Mouse (Mus musculus): ENCODE results near the gene Ciao2b. TPM values are rescaled to one million over a fixed set of nuclear protein-coding genes. Genes with fewer than 3 reads are reported as not detected.

Ciao2b gene
- polyA plus RNA-seq, 1 experiment from 2014 or later: 96.9 TPM

- 81% methylated on average over 22 of the region's 22 CpGs for WGBS
- Histone ChIP-seq H3K27me3 (ENCODE audit: control insufficient read depth, insufficient read depth, low read length) (peaks cover 21% of the 10 kb centered on the region), H3K9me3 (ENCODE audit: control insufficient read depth, low read length) (no peaks in the 10 kb centered on the region), H3K27ac (ENCODE audit: low read depth, low read length) (no peak overlapping the region), H3K4me1 (ENCODE audit: control insufficient read depth, insufficient read depth, low read length) (no peaks in the 10 kb centered on the region), H3K4me3 (ENCODE audit: low read depth, low read length) (no peak overlapping the region), H3K36me3 (ENCODE audit: control insufficient read depth, insufficient read depth, low read length) (no peaks in the 10 kb centered on the region), H3K9ac (ENCODE audit: low read length) (no peak overlapping the region), H3K4me2 (ENCODE audit: low read depth) (no peak overlapping the region)
- ATAC-seq (ENCODE audit: insufficient read depth, low FRiP score, low TSS enrichment) (no peak), DNase-seq (ENCODE audit: low spot score) (no peak)
Observed at GRCm38 (mm10) chr8:104629306-104630110, 12.3 kb downstream of the Ciao2b start.

DNA sequence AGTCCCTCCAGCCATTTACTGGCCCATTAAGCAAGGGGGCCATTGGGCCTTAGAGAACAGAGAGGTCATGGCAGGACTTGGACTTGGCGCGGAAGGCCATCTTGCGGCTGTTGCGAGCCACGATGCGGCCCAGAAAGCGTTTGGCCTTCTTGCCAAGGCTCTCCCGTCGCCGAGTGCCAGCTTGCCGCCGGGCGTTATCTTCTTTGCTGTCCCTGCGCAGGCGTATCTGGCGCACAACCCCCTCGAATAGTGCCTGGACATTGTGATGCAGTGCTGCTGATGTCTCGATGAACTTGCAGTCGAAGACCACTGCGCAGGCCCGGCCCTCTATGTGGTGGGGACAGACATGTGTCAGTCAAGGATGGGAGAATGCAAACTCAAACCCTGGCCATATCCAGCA is 13.4 kb downstream of the Ciao2b start:
- H3K36me3 ChIP-seq (ENCODE audit: control insufficient read depth, insufficient read depth, low read length): no peaks in the 10 kb centered on the region
- DNase-seq (ENCODE audit: low spot score): no peak
- no peaks in the 10 kb centered on the region for H3K4me1 ChIP-seq (ENCODE audit: control insufficient read depth, insufficient read depth, low read length)
- 95% methylated on average over 21 of the region's 21 CpGs for WGBS
- no peak overlapping the region for H3K4me2 ChIP-seq (ENCODE audit: low read depth)
- peaks cover 21% of the 10 kb centered on the region for H3K27me3 ChIP-seq (ENCODE audit: control insufficient read depth, insufficient read depth, low read length)
- ATAC-seq (ENCODE audit: insufficient read depth, low FRiP score, low TSS enrichment): no peak
- H3K4me3 ChIP-seq (ENCODE audit: low read depth, low read length): no peak overlapping the region
- H3K9ac ChIP-seq (ENCODE audit: low read length): no peak overlapping the region
- no peaks in the 10 kb centered on the region for H3K9me3 ChIP-seq (ENCODE audit: control insufficient read depth, low read length)
- no peak overlapping the region for H3K27ac ChIP-seq (ENCODE audit: low read depth, low read length)

GRCm38 (mm10) chr8:104627065-104627740 is 14.6 kb downstream of the Ciao2b start:
- H3K4me1 ChIP-seq (ENCODE audit: control insufficient read depth, insufficient read depth, low read length): no peaks in the 10 kb centered on the region
- DNase-seq (ENCODE audit: low spot score) (no peak), ATAC-seq (ENCODE audit: insufficient read depth, low FRiP score, low TSS enrichment) (no peak)
- no peaks in the 10 kb centered on the region for H3K36me3 ChIP-seq (ENCODE audit: control insufficient read depth, insufficient read depth, low read length)
- H3K9ac ChIP-seq (ENCODE audit: low read length): no peak overlapping the region
- 71% methylated on average over 2 of the region's 4 CpGs for WGBS
- H3K9me3 ChIP-seq (ENCODE audit: control insufficient read depth, low read length): no peaks in the 10 kb centered on the region
- H3K27ac ChIP-seq (ENCODE audit: low read depth, low read length): no peak overlapping the region
- peaks cover 21% of the 10 kb centered on the region for H3K27me3 ChIP-seq (ENCODE audit: control insufficient read depth, insufficient read depth, low read length)
- H3K4me3 ChIP-seq (ENCODE audit: low read depth, low read length): no peak overlapping the region
- no peak overlapping the region for H3K4me2 ChIP-seq (ENCODE audit: low read depth)

- DNase-seq (ENCODE audit: low spot score) (no peak), ATAC-seq (ENCODE audit: insufficient read depth, low FRiP score, low TSS enrichment) (no peak)
- no peak within 1 kb of the TSS for H3K9ac ChIP-seq (ENCODE audit: low read length)
- H3K4me3 ChIP-seq (ENCODE audit: low read depth, low read length): no peak within 1 kb of the TSS
- H3K9me3 ChIP-seq (ENCODE audit: control insufficient read depth, low read length): no peaks in the 10 kb centered on the region
- 77% methylated on average over 6 of the region's 6 CpGs for WGBS
- H3K36me3 ChIP-seq (ENCODE audit: control insufficient read depth, insufficient read depth, low read length): no peaks in the 10 kb centered on the region
- peaks cover 2% of the 10 kb centered on the region; the same call in 1 of the 2 replicates for H3K27me3 ChIP-seq (ENCODE audit: control insufficient read depth, insufficient read depth, low read length)
- H3K4me1 ChIP-seq (ENCODE audit: control insufficient read depth, insufficient read depth, low read length): no peaks in the 10 kb centered on the region
- H3K27ac ChIP-seq (ENCODE audit: low read depth, low read length): no peak within 1 kb of the TSS
- H3K4me2 ChIP-seq (ENCODE audit: low read depth): no peak within 1 kb of the TSS
Observed at GRCm38 (mm10) chr8:104624161-104624560, 17.6 kb downstream of the Ciao2b start, which contains the start of gene Cdh16. TSS of gene Cdh16 (minus strand) at chr8:104624396.

- Histone ChIP-seq H3K4me1 (ENCODE audit: control insufficient read depth, insufficient read depth, low read length) (no peaks in the 10 kb centered on the region), H3K27me3 (ENCODE audit: control insufficient read depth, insufficient read depth, low read length) (no peaks in the 10 kb centered on the region), H3K9ac (ENCODE audit: low read length) (no peak overlapping the region), H3K4me2 (ENCODE audit: low read depth) (no peak overlapping the region), H3K9me3 (ENCODE audit: control insufficient read depth, low read length) (no peaks in the 10 kb centered on the region), H3K4me3 (ENCODE audit: low read depth, low read length) (no peak overlapping the region), H3K27ac (ENCODE audit: low read depth, low read length) (no peak overlapping the region), H3K36me3 (ENCODE audit: control insufficient read depth, insufficient read depth, low read length) (no peaks in the 10 kb centered on the region)
- DNase-seq (ENCODE audit: low spot score) (no peak), ATAC-seq (ENCODE audit: insufficient read depth, low FRiP score, low TSS enrichment) (no peak)
- 74% methylated on average over 5 of the region's 5 CpGs for WGBS
Observed at GRCm38 (mm10) chr8:104620765-104621164, 21.0 kb downstream of the Ciao2b start.

- Histone ChIP-seq H3K36me3 (ENCODE audit: control insufficient read depth, insufficient read depth, low read length) (no peaks in the 10 kb centered on the region), H3K9me3 (ENCODE audit: control insufficient read depth, low read length) (no peaks in the 10 kb centered on the region), H3K9ac (ENCODE audit: low read length) (no peak overlapping the region), H3K27me3 (ENCODE audit: control insufficient read depth, insufficient read depth, low read length) (no peaks in the 10 kb centered on the region), H3K4me1 (ENCODE audit: control insufficient read depth, insufficient read depth, low read length) (no peaks in the 10 kb centered on the region), H3K27ac (ENCODE audit: low read depth, low read length) (no peak overlapping the region), H3K4me3 (ENCODE audit: low read depth, low read length) (no peak overlapping the region), H3K4me2 (ENCODE audit: low read depth) (no peak overlapping the region)
- ATAC-seq (ENCODE audit: insufficient read depth, low FRiP score, low TSS enrichment): no peak
- 80% methylated on average over 4 of the region's 4 CpGs for WGBS
- no peak for DNase-seq (ENCODE audit: low spot score)
Observed at GRCm38 (mm10) chr8:104613119-104613518, 28.6 kb downstream of the Ciao2b start.

DNA sequence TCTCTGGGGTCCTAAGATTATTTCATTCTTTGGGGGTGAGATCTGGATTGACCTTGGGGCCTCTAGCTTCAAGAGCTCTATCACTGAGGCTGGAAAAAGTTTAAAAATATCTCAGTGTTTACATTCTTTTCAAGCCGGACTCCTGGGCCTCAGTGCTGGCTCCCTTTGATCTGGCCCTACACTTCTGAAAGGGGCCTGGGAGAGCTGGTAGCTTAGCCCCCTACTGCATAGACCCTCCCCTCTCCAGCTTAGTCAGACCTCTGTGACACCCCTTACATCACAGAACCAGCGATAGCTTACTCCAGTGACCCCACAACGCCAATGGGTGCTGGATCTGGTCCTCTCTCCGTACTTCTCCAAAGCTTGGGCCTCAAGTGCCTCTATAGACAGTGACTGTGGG is 30.2 kb downstream of the Ciao2b start:
- WGBS: 75% methylated on average over 4 of the region's 4 CpGs
- H3K9ac ChIP-seq (ENCODE audit: low read length): no peak overlapping the region
- no peaks in the 10 kb centered on the region for H3K9me3 ChIP-seq (ENCODE audit: control insufficient read depth, low read length)
- H3K4me3 ChIP-seq (ENCODE audit: low read depth, low read length): no peak overlapping the region
- no peaks in the 10 kb centered on the region for H3K36me3 ChIP-seq (ENCODE audit: control insufficient read depth, insufficient read depth, low read length)
- H3K4me2 ChIP-seq (ENCODE audit: low read depth): no peak overlapping the region
- no peaks in the 10 kb centered on the region for H3K27me3 ChIP-seq (ENCODE audit: control insufficient read depth, insufficient read depth, low read length)
- H3K27ac ChIP-seq (ENCODE audit: low read depth, low read length): no peak overlapping the region
- ATAC-seq (ENCODE audit: insufficient read depth, low FRiP score, low TSS enrichment) (no peak), DNase-seq (ENCODE audit: low spot score) (no peak)
- no peaks in the 10 kb centered on the region for H3K4me1 ChIP-seq (ENCODE audit: control insufficient read depth, insufficient read depth, low read length)

GRCm38 (mm10) chr8:104610185-104610766 is 31.5 kb downstream of the Ciao2b start:
- Histone ChIP-seq H3K36me3 (ENCODE audit: control insufficient read depth, insufficient read depth, low read length) (no peaks in the 10 kb centered on the region), H3K27me3 (ENCODE audit: control insufficient read depth, insufficient read depth, low read length) (no peaks in the 10 kb centered on the region), H3K9ac (ENCODE audit: low read length) (no peak overlapping the region), H3K9me3 (ENCODE audit: control insufficient read depth, low read length) (no peaks in the 10 kb centered on the region), H3K4me2 (ENCODE audit: low read depth) (no peak overlapping the region), H3K4me1 (ENCODE audit: control insufficient read depth, insufficient read depth, low read length) (no peaks in the 10 kb centered on the region), H3K27ac (ENCODE audit: low read depth, low read length) (no peak overlapping the region), H3K4me3 (ENCODE audit: low read depth, low read length) (no peak overlapping the region)
- 79% methylated on average over 12 of the region's 12 CpGs for WGBS
- ATAC-seq (ENCODE audit: insufficient read depth, low FRiP score, low TSS enrichment) (no peak), DNase-seq (ENCODE audit: low spot score) (peak; percentile 20)
